Mouse (Mus musculus) midbrain, embryonic 12.5 days (tissue): ENCODE measurements at regions not wholly inside any gene's neighbourhood (a gene's known extent, or its start where the extent isn't known, plus 50 kb on each side); places are given as distances from the start of the nearest gene placed in this dataset.

ENCODE experiments used
- ATAC-seq: fragments of 200-750 bp; cut with Nextera tagmentation; 2 replicates; pipeline ENCODE4 v1.8.0; 2017; ENCODE audit warnings: low read depth, moderate TSS enrichment, moderate library complexity; ENCODE audit not compliant: low FRiP score
- H3K27ac ChIP-seq: fragments of 300-500 bp; sonication (generic); replicated peaks from 2 replicates; pipeline ENCODE4 v1.5.1; 2016; ENCODE audit warnings: mild to moderate bottlenecking
- H3K27me3 ChIP-seq: fragments of 300-500 bp; sonication (generic); 2 replicates; pipeline ENCODE4 v1.6.1; 2016; ENCODE audit warnings: mild to moderate bottlenecking
- H3K36me3 ChIP-seq: fragments of 300-500 bp; sonication (generic); 2 replicates; pipeline ENCODE4 v1.6.1; 2016
- H3K4me1 ChIP-seq: fragments of 300-500 bp; sonication (generic); 2 replicates; pipeline ENCODE4 v1.6.1; 2016
- H3K4me2 ChIP-seq: fragments of 300-500 bp; sonication (generic); replicated peaks from 2 replicates; pipeline ENCODE4 v1.6.1; 2016; ENCODE audit warnings: mild to moderate bottlenecking, moderate library complexity
- H3K4me3 ChIP-seq: fragments of 300-500 bp; sonication (generic); 2 replicates; pipeline ENCODE4 v1.5.1; 2016; ENCODE audit warnings: mild to moderate bottlenecking
- H3K9ac ChIP-seq: fragments of 300-500 bp; sonication (generic); replicated peaks from 2 replicates; pipeline ENCODE4 v1.6.1; 2016; ENCODE audit warnings: mild to moderate bottlenecking, moderate library complexity
- H3K9me3 ChIP-seq: fragments of 300-500 bp; sonication (generic); 2 replicates; pipeline ENCODE4 v1.6.1; 2016; ENCODE audit warnings: mild to moderate bottlenecking
- WGBS: fragments of 180-500 bp; shearing (Covaris S2); methylation state at CpG from one replicate; pipeline ENCODE4 v1.1.7; 2016; 5-methylcytosine and 5-hydroxymethylcytosine counted together

- Histone ChIP-seq H3K9me3 (no peaks in the 10 kb centered on the region), H3K36me3 (no peaks in the 10 kb centered on the region), H3K9ac (no peak overlapping the region), H3K27ac (peak overlapping the region; percentile 46; the same call in 1 of the 2 replicates), H3K4me3 (no peak overlapping the region), H3K4me2 (no peak overlapping the region), H3K27me3 (no peaks in the 10 kb centered on the region), H3K4me1 (peaks cover 8% of the 10 kb centered on the region; the same call in 1 of the 2 replicates)
- peak; percentile 70; the same call in 1 of the 2 replicates for ATAC-seq
- 53% methylated on average over 6 of the region's 6 CpGs for WGBS
Measured at GRCm38 (mm10) chr1:35243339-35243738, 393.6 kb downstream of the Plekhb2 start.

GRCm38 (mm10) chr1:35265125-35265524 is 415.3 kb downstream of the Plekhb2 start:
- Histone ChIP-seq H3K27ac (no peak overlapping the region), H3K4me2 (no peak overlapping the region), H3K4me3 (no peak overlapping the region), H3K27me3 (no peaks in the 10 kb centered on the region), H3K36me3 (no peaks in the 10 kb centered on the region), H3K9me3 (no peaks in the 10 kb centered on the region), H3K4me1 (no peaks in the 10 kb centered on the region), H3K9ac (no peak overlapping the region)
- ATAC-seq = no peak
- WGBS = 78% methylated on average over 1 of the region's 1 CpGs

- no peaks in the 10 kb centered on the region for H3K9me3 ChIP-seq
- H3K4me3 ChIP-seq = no peak overlapping the region
- no peak overlapping the region for H3K27ac ChIP-seq
- H3K9ac ChIP-seq = no peak overlapping the region
- ATAC-seq = no peak
- no peaks in the 10 kb centered on the region for H3K36me3 ChIP-seq
- H3K4me2 ChIP-seq = no peak overlapping the region
- 55% methylated on average over 7 of the region's 7 CpGs for WGBS
- H3K4me1 ChIP-seq = no peaks in the 10 kb centered on the region
- H3K27me3 ChIP-seq = no peaks in the 10 kb centered on the region
Measured at GRCm38 (mm10) chr1:35266626-35267025, 416.9 kb downstream of the Plekhb2 start.

- Histone ChIP-seq H3K4me1 (no peaks in the 10 kb centered on the region), H3K27ac (no peak overlapping the region), H3K9ac (no peak overlapping the region), H3K4me3 (no peak overlapping the region), H3K9me3 (no peaks in the 10 kb centered on the region), H3K27me3 (no peaks in the 10 kb centered on the region), H3K36me3 (no peaks in the 10 kb centered on the region), H3K4me2 (no peak overlapping the region)
- WGBS = 78% methylated on average over 7 of the region's 7 CpGs
- ATAC-seq = no peak
Measured at GRCm38 (mm10) chr1:35267883-35268282, 418.1 kb downstream of the Plekhb2 start.

GRCm38 (mm10) chr1:35274978-35275377 is 425.2 kb downstream of the Plekhb2 start:
- no peaks in the 10 kb centered on the region for H3K9me3 ChIP-seq
- no peak overlapping the region for H3K4me3 ChIP-seq
- H3K4me1 ChIP-seq = no peaks in the 10 kb centered on the region
- no peak for ATAC-seq
- 92% methylated on average over 8 of the region's 8 CpGs for WGBS
- no peak overlapping the region for H3K4me2 ChIP-seq
- H3K36me3 ChIP-seq = no peaks in the 10 kb centered on the region
- H3K27me3 ChIP-seq = no peaks in the 10 kb centered on the region
- H3K27ac ChIP-seq = no peak overlapping the region
- no peak overlapping the region for H3K9ac ChIP-seq
